Mouse (Mus musculus) liver, embryonic 13.5 days (tissue): ENCODE measurements around the gene Npm1. TPM values are rescaled to one million over a fixed set of nuclear protein-coding genes. Genes with fewer than 3 reads are reported as not detected.

Source experiments
- ATAC-seq: fragments of 200-750 bp; cut with Nextera tagmentation; 2 replicates; pipeline ENCODE4 v1.8.0; 2017; ENCODE audit warnings: low read depth, mild to moderate bottlenecking, moderate number of reproducible peaks, moderate library complexity
- DNase-seq: peaks from one replicate; pipeline ENCODE4 v3.0.0; 2022
- H3K27ac ChIP-seq: fragments of 300-500 bp; sonication (generic); 2 replicates; pipeline ENCODE4 v1.5.1; 2015; ENCODE audit warnings: moderate library complexity, mild to moderate bottlenecking, inconsistent platforms
- H3K27me3 ChIP-seq: fragments of 300-500 bp; sonication (generic); 2 replicates; pipeline ENCODE4 v1.6.1; 2015; ENCODE audit warnings: mild to moderate bottlenecking, inconsistent platforms
- H3K36me3 ChIP-seq: fragments of 300-500 bp; sonication (generic); 2 replicates; pipeline ENCODE4 v1.6.1; 2015; ENCODE audit warnings: mild to moderate bottlenecking, inconsistent platforms
- H3K4me1 ChIP-seq: fragments of 300-500 bp; sonication (generic); replicated peaks from 2 replicates; pipeline ENCODE4 v1.6.1; 2015; ENCODE audit warnings: inconsistent platforms
- H3K4me2 ChIP-seq: fragments of 300-500 bp; sonication (generic); 2 replicates; pipeline ENCODE4 v1.6.1; 2015; ENCODE audit warnings: inconsistent platforms, mild to moderate bottlenecking, moderate library complexity
- H3K4me3 ChIP-seq: fragments of 300-500 bp; sonication (generic); replicated peaks from 2 replicates; pipeline ENCODE4 v1.5.1; 2015; ENCODE audit warnings: mild to moderate bottlenecking, inconsistent platforms
- H3K9ac ChIP-seq: fragments of 300-500 bp; sonication (generic); 2 replicates; pipeline ENCODE4 v1.6.1; 2015; ENCODE audit warnings: mild to moderate bottlenecking, inconsistent platforms
- H3K9me3 ChIP-seq: fragments of 300-500 bp; sonication (generic); replicated peaks from 2 replicates; pipeline ENCODE4 v1.6.1; 2016; ENCODE audit warnings: inconsistent platforms
- WGBS: fragments of 180-500 bp; shearing (Covaris S2); methylation state at CpG from one replicate; pipeline ENCODE4 v1.1.7; 2015; ENCODE audit not compliant: insufficient replicate concordance; 5-methylcytosine and 5-hydroxymethylcytosine counted together
- polyA plus RNA-seq: library from polyadenylated mRNA; unstranded; fragments of >200 nt; fragmentation: Nextera tagmentation; extraction: Ambion mirVana; gene quantifications from 2 replicates; pipeline ENCODE4 v1.2.1, GENCODE M21; 2015

Npm1 gene
- polyA plus RNA-seq, 1 experiment from 2014 or later: 964 TPM

GRCm38 (mm10) chr11:33199117-33199514 lies 36.1 kb upstream of the Npm1 start:
- no peak overlapping the region for H3K4me3 ChIP-seq
- no peak for DNase-seq
- WGBS: 3% methylated on average over 15 of the region's 15 CpGs
- H3K9ac ChIP-seq: no peak overlapping the region
- no peak for ATAC-seq
- no peaks in the 10 kb centered on the region for H3K36me3 ChIP-seq
- H3K27me3 ChIP-seq: peaks cover 97% of the 10 kb centered on the region
- no peak overlapping the region for H3K4me2 ChIP-seq
- no peak overlapping the region for H3K27ac ChIP-seq
- H3K4me1 ChIP-seq: peaks cover 26% of the 10 kb centered on the region
- no peaks in the 10 kb centered on the region for H3K9me3 ChIP-seq

- H3K4me1 ChIP-seq: peaks cover 24% of the 10 kb centered on the region
- no peak overlapping the region for H3K9ac ChIP-seq
- H3K36me3 ChIP-seq: no peaks in the 10 kb centered on the region
- H3K9me3 ChIP-seq: no peaks in the 10 kb centered on the region
- H3K4me3 ChIP-seq: no peak overlapping the region
- DNase-seq (no peak), ATAC-seq (no peak)
- WGBS: 22% methylated on average over 22 of the region's 22 CpGs
- H3K27ac ChIP-seq: no peak overlapping the region
- no peak overlapping the region for H3K4me2 ChIP-seq
- peaks cover 97% of the 10 kb centered on the region for H3K27me3 ChIP-seq
Observed at GRCm38 (mm10) chr11:33198351-33199116, 35.5 kb upstream of the Npm1 start.

DNA sequence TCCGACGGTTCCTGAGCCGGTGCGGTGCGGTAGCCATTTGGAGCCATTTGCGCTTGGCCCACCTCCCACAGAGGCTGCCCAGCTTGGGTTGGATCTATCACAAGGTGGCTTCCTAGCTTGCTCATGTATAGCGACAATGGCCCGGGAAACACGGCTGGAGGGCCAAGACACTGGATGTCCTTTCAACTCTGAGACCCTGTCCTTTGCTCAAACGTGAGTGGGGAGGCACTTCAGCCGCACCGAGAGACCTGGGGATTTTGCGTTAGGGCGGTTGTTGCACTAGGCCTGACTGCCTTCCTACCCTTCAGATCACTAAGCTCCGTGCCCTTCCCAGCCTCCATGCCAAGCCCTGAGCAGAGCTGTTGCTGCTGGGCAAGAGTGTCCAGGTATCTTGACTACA lies 34.7 kb upstream of the Npm1 start:
- Histone ChIP-seq H3K4me3 (no peak overlapping the region), H3K27ac (no peak overlapping the region), H3K27me3 (peaks cover 97% of the 10 kb centered on the region), H3K9me3 (no peaks in the 10 kb centered on the region), H3K4me2 (no peak overlapping the region), H3K9ac (no peak overlapping the region), H3K4me1 (peaks cover 15% of the 10 kb centered on the region), H3K36me3 (no peaks in the 10 kb centered on the region)
- WGBS: 21% methylated on average over 15 of the region's 15 CpGs
- DNase-seq: no peak
- ATAC-seq: no peak

GRCm38 (mm10) chr11:33197133-33197514 lies 34.1 kb upstream of the Npm1 start:
- ATAC-seq (no peak), DNase-seq (no peak)
- H3K27me3 ChIP-seq: peaks cover 97% of the 10 kb centered on the region
- no peaks in the 10 kb centered on the region for H3K9me3 ChIP-seq
- 31% methylated on average over 13 of the region's 13 CpGs for WGBS
- H3K4me1 ChIP-seq: peaks cover 12% of the 10 kb centered on the region
- H3K27ac ChIP-seq: no peak overlapping the region
- no peak overlapping the region for H3K4me2 ChIP-seq
- H3K9ac ChIP-seq: no peak overlapping the region
- H3K4me3 ChIP-seq: no peak overlapping the region
- no peaks in the 10 kb centered on the region for H3K36me3 ChIP-seq

DNA sequence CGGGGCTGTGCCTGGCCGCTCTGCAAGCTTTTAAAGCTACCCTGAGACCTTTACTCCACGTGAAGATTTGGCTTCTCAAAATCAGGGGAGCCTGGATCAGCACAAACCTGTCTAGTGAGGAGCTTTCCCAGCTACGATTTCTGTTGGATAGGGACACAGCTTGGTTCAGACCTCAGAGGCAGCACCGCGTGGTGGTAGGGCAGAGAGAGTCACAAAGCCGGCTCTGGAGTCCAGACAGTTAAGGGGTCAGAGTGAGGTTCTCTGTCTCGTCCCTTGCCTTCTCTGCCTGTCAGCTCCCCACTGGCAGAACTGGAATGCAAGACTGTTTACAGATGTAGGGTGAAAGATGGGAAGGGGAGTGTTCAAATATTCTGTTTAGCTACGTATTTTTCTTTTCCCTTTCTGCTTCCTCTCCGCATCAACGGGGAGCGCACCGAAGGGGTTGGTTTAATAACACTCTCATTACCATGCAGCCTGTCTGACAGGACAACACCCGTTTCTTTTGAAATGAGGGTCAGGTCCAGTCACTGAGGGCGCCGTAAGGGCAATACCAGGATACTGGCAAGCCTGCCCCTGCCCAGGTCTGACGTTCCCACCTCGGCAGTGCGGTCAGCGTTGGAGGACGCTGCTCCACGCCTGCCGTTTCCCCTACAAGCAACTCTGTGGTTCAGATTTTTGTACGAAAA lies 33.6 kb upstream of the Npm1 start:
- no peak overlapping the region for H3K4me3 ChIP-seq
- 8% methylated on average over 24 of the region's 24 CpGs for WGBS
- H3K9me3 ChIP-seq: no peaks in the 10 kb centered on the region
- H3K4me2 ChIP-seq: no peak overlapping the region
- DNase-seq (no peak), ATAC-seq (no peak)
- peaks cover 95% of the 10 kb centered on the region for H3K27me3 ChIP-seq
- H3K36me3 ChIP-seq: no peaks in the 10 kb centered on the region
- H3K9ac ChIP-seq: no peak overlapping the region
- H3K27ac ChIP-seq: no peak overlapping the region
- peaks cover 12% of the 10 kb centered on the region for H3K4me1 ChIP-seq

- no peak for ATAC-seq
- WGBS: 5% methylated on average over 25 of the region's 25 CpGs
- no peak overlapping the region for H3K4me3 ChIP-seq
- H3K27ac ChIP-seq: no peak overlapping the region
- peaks cover 90% of the 10 kb centered on the region for H3K27me3 ChIP-seq
- H3K9ac ChIP-seq: no peak overlapping the region
- no peak for DNase-seq
- H3K9me3 ChIP-seq: no peaks in the 10 kb centered on the region
- H3K4me1 ChIP-seq: peaks cover 8% of the 10 kb centered on the region
- H3K36me3 ChIP-seq: no peaks in the 10 kb centered on the region
- no peak overlapping the region for H3K4me2 ChIP-seq
Observed at GRCm38 (mm10) chr11:33195531-33196446, 32.8 kb upstream of the Npm1 start.

DNA sequence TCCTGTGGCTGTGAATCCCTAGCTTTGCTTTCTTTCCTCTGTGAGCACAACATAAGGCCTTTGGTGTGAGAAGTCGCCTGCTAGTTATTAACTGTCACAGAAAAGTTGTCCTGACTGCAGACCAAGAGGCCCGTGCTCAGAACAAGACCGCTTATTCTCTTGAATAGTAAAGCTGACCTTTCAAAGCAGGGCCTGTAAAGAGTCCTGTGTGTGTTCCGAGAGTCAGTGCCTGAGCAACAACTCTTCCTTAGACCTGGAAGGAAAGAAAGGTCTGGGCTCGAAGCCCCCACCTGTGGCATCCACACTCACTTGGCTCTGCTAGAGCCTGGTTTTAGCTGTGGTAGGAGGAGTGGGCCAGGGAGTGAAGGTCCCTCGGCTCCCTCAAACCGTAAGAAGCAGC lies 32.1 kb upstream of the Npm1 start:
- Histone ChIP-seq H3K4me1 (0 out of 2 replicates have a peak, but pooled peaks cover 1% of the 10 kb centered on the region), H3K27ac (no peak overlapping the region), H3K36me3 (no peaks in the 10 kb centered on the region), H3K4me3 (no peak overlapping the region), H3K9me3 (no peaks in the 10 kb centered on the region), H3K27me3 (peaks cover 88% of the 10 kb centered on the region), H3K9ac (no peak overlapping the region), H3K4me2 (no peak overlapping the region)
- 22% methylated on average over 7 of the region's 7 CpGs for WGBS
- no peak for ATAC-seq
- DNase-seq: no peak

DNA sequence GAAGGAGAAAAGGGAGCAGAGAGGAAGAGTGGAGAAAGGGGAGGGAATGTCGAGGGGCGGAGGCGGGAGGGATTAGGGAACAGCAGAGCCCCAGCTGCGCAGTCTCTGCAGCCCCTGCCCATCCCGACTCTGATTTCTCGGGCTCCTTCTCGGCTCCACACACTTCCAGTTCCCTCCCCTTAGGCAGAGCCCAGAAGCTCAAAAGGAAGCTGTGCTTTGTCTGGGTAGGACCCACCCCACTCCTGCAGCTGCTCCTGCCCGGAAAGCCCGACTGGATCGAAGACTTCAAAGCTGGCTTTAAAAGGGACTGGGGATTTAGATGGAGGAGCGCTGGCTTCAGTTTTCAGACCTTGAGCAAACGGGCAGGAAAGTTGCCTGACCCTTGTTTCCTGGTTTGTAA lies 30.7 kb upstream of the Npm1 start:
- Histone ChIP-seq H3K27ac (no peak overlapping the region), H3K36me3 (no peaks in the 10 kb centered on the region), H3K9me3 (no peaks in the 10 kb centered on the region), H3K27me3 (peaks cover 74% of the 10 kb centered on the region), H3K9ac (no peak overlapping the region), H3K4me1 (no peaks in the 10 kb centered on the region), H3K4me3 (no peak overlapping the region), H3K4me2 (no peak overlapping the region)
- DNase-seq (no peak), ATAC-seq (no peak)
- WGBS: 6% methylated on average over 12 of the region's 12 CpGs

- Histone ChIP-seq H3K27ac (no peak overlapping the region), H3K4me2 (no peak overlapping the region), H3K4me1 (no peaks in the 10 kb centered on the region), H3K4me3 (no peak overlapping the region), H3K9me3 (no peaks in the 10 kb centered on the region), H3K36me3 (no peaks in the 10 kb centered on the region), H3K27me3 (peaks cover 42% of the 10 kb centered on the region), H3K9ac (no peak overlapping the region)
- no peak for DNase-seq
- WGBS: 56% methylated on average over 3 of the region's 3 CpGs
- ATAC-seq: no peak
Observed at GRCm38 (mm10) chr11:33181804-33182203, 18.8 kb upstream of the Npm1 start.

GRCm38 (mm10) chr11:33180701-33181116 lies 17.7 kb upstream of the Npm1 start:
- no peak overlapping the region for H3K9ac ChIP-seq
- H3K27me3 ChIP-seq: peaks cover 51% of the 10 kb centered on the region
- H3K27ac ChIP-seq: no peak overlapping the region
- ATAC-seq (no peak), DNase-seq (no peak)
- H3K4me2 ChIP-seq: peak overlapping the region; percentile 3; the same call in 1 of the 2 replicates
- H3K4me1 ChIP-seq: no peaks in the 10 kb centered on the region
- 6% methylated on average over 18 of the region's 18 CpGs for WGBS
- H3K9me3 ChIP-seq: no peaks in the 10 kb centered on the region
- H3K36me3 ChIP-seq: no peaks in the 10 kb centered on the region
- H3K4me3 ChIP-seq: no peak overlapping the region

- no peak overlapping the region for H3K4me3 ChIP-seq
- no peaks in the 10 kb centered on the region for H3K36me3 ChIP-seq
- H3K9ac ChIP-seq: no peak overlapping the region
- no peak overlapping the region for H3K27ac ChIP-seq
- no peak for DNase-seq
- ATAC-seq: no peak
- H3K9me3 ChIP-seq: no peaks in the 10 kb centered on the region
- H3K4me2 ChIP-seq: no peak overlapping the region
- no peaks in the 10 kb centered on the region for H3K4me1 ChIP-seq
- WGBS: 51% methylated on average over 1 of the region's 1 CpGs
- peaks cover 57% of the 10 kb centered on the region for H3K27me3 ChIP-seq
Observed at GRCm38 (mm10) chr11:33179802-33180201, 16.8 kb upstream of the Npm1 start.
